ENCODE assay signal across 1 mouse cellular context in genomic region chr4:151975441-151975840, GRCm38 (mm10).
TF ChIP-seq lines count a peak whose summit lies in the region.

No protein-coding gene starts in this region.

TF ChIP-seq in CH12.LX, 34 proteins besides CTCF, POLR2A, EP300 and RAD21 (continued from another document):
- TF ChIP-seq MEF2A (IDR thresholded peaks at IDR 0.05; ENCODE audit: borderline replicate concordance, low read depth, low read length) (no peak), UBTF (IDR thresholded peaks at IDR 0.05; ENCODE audit: low read depth, low read length) (no peak)
